Mouse (Mus musculus) WW6 (cell line): ENCODE data around the gene Il4i1.

ENCODE experiments used
- DNase-seq: peaks from one replicate; pipeline ENCODE4 v3.0.0-alpha.2; 2013; ENCODE audit warnings: low read depth, low spot score

The Il4i1 gene

DNA sequence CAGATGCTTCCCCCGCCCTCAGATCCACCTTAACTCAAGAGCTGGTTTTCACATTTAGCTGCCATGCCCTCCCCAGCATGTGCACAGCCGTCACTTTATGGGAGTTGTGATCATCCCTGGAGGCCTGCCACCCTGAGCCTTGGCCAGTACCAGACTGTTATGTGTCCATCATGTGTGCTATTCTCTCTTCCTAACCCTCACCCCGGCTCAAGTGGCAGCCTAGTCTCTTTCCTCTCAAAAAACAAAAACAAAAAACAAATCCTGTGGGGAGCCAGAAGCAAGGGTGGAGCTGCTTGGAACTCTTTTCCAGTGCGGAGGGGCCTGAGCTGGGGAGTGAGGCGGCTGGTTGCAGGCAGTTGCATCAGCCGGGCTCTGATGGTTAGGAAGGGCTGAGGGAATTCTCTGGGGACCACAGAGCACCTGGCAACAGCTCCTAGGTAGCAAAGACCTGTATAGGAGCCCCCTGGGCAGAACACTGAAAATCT lies 2.6 kb downstream of the Il4i1 start:
- no peak for DNase-seq

GRCm38 (mm10) chr7:44819391-44819790 lies 3.2 kb downstream of the Il4i1 start:
- no peak for DNase-seq

GRCm38 (mm10) chr7:44819863-44820262 lies 3.7 kb downstream of the Il4i1 start:
- DNase-seq = no peak

DNA sequence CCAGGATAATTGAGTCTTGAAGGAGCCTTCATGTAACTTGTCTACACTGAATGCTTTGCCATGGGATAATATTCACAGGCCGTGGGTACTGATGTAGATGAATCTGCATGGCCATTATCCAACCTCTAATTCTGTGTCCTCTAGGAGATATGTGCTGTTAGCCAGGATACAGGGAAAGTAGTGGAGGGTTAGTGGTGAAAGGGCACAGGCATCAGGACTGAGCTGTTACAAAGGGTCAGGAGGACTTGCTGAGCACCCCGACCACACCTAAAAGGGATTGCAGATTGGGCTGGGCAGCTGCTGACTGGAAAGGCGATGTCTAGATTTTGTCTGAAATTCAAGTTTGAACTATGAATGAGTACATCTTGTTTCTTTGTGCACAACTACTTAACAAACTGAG lies 4.3 kb downstream of the Il4i1 start:
- no peak for DNase-seq

GRCm38 (mm10) chr7:44821666-44822448 lies 5.7 kb downstream of the Il4i1 start:
- no peak for DNase-seq

GRCm38 (mm10) chr7:44823409-44823808 lies 7.2 kb downstream of the Il4i1 start:
- DNase-seq = no peak

- DNase-seq = no peak
Measured at GRCm38 (mm10) chr7:44824872-44825271, 8.7 kb downstream of the Il4i1 start.

- no peak for DNase-seq
Measured at GRCm38 (mm10) chr7:44826771-44827170, 10.6 kb downstream of the Il4i1 start.

GRCm38 (mm10) chr7:44828706-44829105 lies 12.5 kb downstream of the Il4i1 start:
- DNase-seq = no peak

- no peak for DNase-seq
Measured at GRCm38 (mm10) chr7:44832763-44833162, 16.6 kb downstream of the Il4i1 start.

DNA sequence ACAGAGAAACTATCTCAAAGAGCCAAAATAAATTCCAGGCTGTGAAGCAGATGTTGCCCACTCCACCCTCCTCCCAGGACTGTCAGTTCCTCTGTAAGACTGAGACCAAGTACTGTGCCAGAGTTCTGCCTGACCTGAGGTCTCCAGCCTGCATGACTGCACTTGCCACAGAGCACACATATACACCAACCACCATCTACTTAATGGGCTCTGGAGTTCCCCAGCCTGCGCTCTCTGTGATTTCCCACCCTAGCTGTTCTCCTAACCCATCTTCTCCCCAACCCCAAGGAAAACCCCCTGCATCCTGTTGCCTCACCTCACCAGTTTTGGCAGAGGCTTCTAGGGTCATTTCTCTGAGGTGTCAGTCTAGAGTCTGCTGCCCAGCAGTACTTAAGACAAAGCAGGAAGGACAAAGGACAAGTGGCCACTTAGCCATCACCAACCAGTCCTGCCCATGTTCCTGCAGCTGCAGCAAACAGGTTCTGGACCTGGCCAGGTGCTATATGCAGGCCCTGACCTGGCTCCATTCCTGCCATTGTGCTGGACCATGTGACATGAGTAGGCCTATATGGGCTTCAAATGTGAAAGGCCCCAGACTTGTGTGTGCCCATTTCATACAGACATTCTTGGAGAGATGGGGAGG lies 19.3 kb downstream of the Il4i1 start:
- no peak for DNase-seq

- no peak for DNase-seq
Measured at GRCm38 (mm10) chr7:44836016-44836404, 19.8 kb downstream of the Il4i1 start.

DNA sequence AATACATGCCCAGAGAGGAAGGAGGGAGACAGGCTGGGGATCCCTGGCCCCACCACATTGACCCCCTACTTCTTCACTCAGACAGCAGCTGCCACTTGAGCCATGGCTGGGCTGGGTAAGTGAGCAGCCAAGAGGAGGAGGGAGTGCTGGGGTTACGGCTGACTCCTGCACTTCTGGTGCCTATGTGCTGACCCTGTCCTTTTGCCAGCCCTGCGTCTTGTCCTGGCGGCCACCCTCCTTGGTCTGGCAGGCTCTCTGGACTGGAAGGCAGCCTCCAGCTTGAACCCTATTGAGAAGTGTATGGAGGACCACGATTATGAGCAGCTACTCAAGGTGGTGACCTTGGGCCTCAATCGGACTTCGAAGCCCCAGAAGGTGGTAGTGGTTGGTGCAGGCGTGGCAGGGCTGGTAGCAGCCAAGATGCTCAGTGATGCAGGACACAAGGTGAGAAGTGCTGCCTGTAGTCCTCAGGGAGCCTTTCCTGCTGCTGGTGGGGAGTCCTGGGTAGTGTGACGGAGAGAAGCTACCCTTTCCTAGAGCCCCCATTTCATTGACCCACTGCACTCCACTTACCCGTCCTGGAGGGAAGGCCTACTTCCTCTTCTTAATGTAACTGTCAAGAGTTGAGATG lies 20.4 kb downstream of the Il4i1 start:
- DNase-seq = no peak

- no peak for DNase-seq
Measured at GRCm38 (mm10) chr7:44838073-44838472, 21.9 kb downstream of the Il4i1 start.

- no peak for DNase-seq
Measured at GRCm38 (mm10) chr7:44839171-44839490, 22.9 kb downstream of the Il4i1 start.

DNA sequence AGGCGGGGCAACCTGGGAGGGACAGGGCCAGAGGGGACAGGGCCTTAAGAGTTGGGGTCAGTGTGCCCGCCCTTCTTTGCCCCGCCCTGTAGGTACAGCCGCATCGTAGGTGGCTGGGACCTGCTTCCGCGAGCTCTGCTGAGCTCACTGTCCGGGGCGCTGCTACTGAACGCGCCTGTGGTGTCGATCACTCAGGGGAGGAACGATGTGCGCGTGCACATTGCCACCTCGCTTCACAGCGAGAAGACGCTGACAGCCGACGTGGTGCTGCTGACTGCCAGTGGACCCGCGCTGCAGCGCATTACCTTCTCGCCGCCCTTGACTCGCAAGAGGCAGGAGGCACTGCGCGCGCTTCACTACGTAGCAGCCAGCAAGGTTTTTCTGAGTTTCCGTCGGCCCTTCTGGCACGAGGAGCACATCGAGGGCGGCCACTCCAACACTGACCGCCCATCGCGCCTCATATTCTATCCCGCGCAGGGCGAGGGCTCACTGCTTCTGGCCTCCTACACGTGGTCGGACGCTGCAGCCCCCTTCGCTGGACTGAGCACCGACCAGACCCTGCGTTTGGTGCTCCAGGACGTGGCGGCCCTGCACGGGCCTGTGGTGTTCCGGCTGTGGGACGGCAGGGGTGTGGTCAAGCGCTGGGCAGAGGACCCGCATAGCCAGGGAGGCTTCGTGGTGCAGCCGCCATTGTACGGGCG lies 23.5 kb downstream of the Il4i1 start:
- DNase-seq = no peak

DNA sequence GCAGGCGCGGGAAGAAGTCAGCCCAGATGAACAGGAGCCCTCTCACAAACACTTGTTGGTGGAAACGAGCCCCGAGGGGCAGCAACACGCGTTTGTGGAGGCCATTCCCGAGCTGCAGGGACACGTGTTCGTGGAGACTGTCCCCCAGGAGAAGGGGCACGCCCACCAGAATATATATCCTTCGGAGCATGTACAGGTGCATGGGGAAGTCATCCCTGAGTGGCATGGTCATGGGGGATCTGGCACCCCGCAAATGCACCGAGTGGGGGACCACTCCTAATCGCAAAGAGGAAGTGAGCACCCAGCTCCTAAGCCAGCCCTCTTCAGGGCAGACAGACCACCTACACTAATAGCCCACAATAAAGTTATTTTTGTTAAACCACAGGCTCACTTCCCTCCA lies 24.2 kb downstream of the Il4i1 start:
- no peak for DNase-seq

DNA sequence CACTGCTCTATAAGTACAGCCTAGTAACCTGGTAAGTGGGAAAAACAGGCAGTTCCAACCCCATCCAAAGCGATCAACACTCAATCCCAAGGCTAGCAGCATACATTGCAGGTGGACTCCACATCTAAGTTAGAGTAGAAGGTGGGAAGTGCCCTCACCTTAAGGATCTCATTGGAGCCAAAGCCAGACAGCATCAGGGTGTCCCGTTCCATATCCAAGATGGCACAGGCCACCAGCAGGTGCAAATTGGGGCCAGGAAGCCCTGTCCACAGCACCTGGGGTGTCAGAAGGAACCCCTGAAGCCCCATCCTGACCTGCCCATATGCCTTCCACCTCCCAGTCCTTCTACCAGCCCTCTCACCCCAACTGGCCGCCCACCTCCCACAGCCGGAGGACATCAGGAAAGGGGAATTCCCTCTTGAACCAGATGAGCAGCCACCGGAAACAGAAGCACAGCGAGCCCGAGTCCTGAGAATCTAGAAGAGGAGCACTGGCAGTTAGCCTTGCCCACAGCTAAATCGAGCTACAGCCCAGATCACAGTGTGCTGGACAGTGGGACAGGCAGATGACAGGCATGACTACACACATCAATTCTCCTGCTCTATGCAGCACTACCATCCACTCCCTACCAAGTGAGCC lies 25.8 kb downstream of the Il4i1 start:
- DNase-seq = no peak

DNA sequence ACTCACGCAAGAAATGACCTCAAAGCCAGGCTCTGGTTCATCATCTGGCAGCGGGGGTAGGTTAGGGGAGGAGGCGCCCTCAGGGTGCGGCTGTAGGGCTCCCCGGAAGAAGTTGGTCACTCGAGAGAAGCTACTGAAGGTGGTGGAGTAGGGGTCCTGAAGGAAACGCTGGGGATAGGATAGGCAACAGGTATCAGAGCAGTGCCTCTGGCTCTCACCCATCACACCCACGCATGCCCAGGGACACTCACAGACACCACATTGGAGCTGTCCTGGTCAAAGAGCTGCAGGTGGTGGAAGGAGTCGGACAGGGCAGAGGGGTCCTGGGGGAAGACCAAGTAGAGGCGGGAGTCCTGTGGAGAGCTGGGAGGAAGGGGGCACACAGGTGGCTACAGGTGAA lies 28.8 kb downstream of the Il4i1 start:
- no peak for DNase-seq

DNA sequence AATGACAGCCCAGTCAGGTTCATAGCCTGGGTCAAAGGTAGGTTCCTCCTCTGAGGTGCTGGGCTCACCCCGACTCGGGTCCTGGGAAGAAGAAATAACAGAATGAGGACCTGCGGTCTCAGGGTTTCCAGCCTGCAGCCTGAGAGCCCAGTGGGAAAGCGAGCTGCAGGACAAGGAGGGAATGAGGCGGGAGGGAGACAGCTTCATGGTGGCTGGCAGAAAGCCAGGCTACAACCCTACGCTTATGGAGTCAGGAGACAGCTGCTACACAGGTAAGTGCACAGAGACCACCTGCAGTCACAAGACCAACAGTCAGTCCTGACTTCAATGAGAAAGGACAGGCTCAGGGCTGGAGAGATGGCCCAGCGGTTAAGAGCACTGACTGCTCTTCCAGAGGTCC lies 30.6 kb downstream of the Il4i1 start:
- no peak for DNase-seq

GRCm38 (mm10) chr7:44847772-44848171 lies 31.6 kb downstream of the Il4i1 start:
- DNase-seq = no peak
